In the genomic region with DNA sequence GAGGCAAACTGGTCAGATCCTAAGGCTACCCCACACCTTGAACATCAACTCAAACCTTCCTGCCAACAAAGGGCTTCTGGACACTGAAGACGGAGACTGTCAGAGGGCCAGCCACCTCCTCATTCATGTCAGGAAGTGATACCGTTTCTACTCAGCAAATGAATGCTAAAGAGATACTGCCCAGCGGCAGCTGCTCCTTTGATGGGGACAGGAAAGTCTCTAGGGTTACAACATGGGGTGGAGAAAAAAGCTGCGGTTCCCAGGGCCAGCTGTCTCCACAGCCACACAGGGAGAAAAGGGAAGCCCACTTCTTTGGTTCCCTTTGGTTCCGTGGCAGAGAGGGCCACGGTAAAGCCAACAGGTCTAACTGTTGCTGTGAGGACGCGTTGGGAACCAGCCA, we compare ENCODE assay signal across 15 mouse cellular contexts. TPM values are rescaled to one million over a fixed set of nuclear protein-coding genes. Genes with fewer than 3 reads are reported as not detected.
DNase-seq lines count a peak whose midpoint lies in the region; ATAC-seq lines count a peak whose summit lies in the region.
"Had no signal": no experiment of that assay in that cellular context is flagged by ENCODE, and none has a peak within 500 bp of the region (broad histone marks: within the 10 kb centered on the region; RNA-seq: fewer than 3 reads in every experiment).

No protein-coding gene starts in this region.

- peaks cover 63% of the 10 kb centered on the region for H3K4me1 ChIP-seq in heart, embryonic 13.5 days
- peaks cover 36% of the 10 kb centered on the region for H3K4me1 ChIP-seq in lung, embryonic 16.5 days (replicated peaks; ENCODE audit: control insufficient read depth, insufficient read depth, low read length)
- H3K4me1 ChIP-seq in limb, embryonic 10.5 days, result peaks cover 11% of the 10 kb centered on the region

- ATAC-seq in heart, embryonic 13.5 days (ENCODE audit: extremely low read depth, insufficient number of reproducible peaks, low FRiP score, low TSS enrichment), result no peak
- no peak for ATAC-seq in lung, embryonic 16.5 days (ENCODE audit: low read depth)
- ATAC-seq in monocyte, adult 5-6 weeks (replicated peaks; ENCODE audit: insufficient number of reproducible peaks, low FRiP score, low TSS enrichment, poor library complexity, severe bottlenecking), result peak; percentile 58
- no peak for ATAC-seq in erythroid progenitor cell, adult 5-6 weeks (replicated peaks; ENCODE audit: low FRiP score, poor library complexity, severe bottlenecking)
- ATAC-seq: hindbrain, postnatal 0 days had no signal

- H3K9ac ChIP-seq in heart, embryonic 13.5 days, result no peak overlapping the region
- no peak overlapping the region for H3K9ac ChIP-seq in lung, embryonic 16.5 days (ENCODE audit: low read length)
- H3K9ac ChIP-seq: limb, embryonic 13.5 days had no signal

- intact Hi-C loops in heart, postnatal 36 days (cut with DNase I), result no loop called here

- WGBS in heart, embryonic 13.5 days, result 43% methylated on average over 8 of the region's 8 CpGs
- 43% methylated on average over 8 of the region's 8 CpGs for WGBS in lung, embryonic 16.5 days
- WGBS in limb, embryonic 10.5 days, result 83% methylated on average over 8 of the region's 8 CpGs

- no peak for DNase-seq in heart, postnatal 36 days
- DNase-seq in lung, postnatal 25 days (ENCODE audit: low spot score), result no peak
- no peak for DNase-seq in limb, embryonic 10.5 days (ENCODE audit: low spot score)
- no peak for DNase-seq in layer of hippocampus, postnatal 25 days (ENCODE audit: extremely low spot score in 1 of 2, low spot score in 1 of 2)
- DNase-seq: adrenal gland, adult 8-10 months; cerebellum, adult 11 months had no signal

- no peak overlapping the region for H3K4me3 ChIP-seq in heart, embryonic 13.5 days
- no peak overlapping the region for H3K4me3 ChIP-seq in lung, embryonic 16.5 days (ENCODE audit: low read length)
- no peak overlapping the region for H3K4me3 ChIP-seq in limb, embryonic 10.5 days
- H3K4me3 ChIP-seq: embryonic facial prominence, embryonic 13.5 days; limb, embryonic 13.5 days had no signal

- no peaks in the 10 kb centered on the region for H3K9me3 ChIP-seq in heart, embryonic 13.5 days
- H3K9me3 ChIP-seq in lung, embryonic 16.5 days (ENCODE audit: control insufficient read depth, low read length), result no peaks in the 10 kb centered on the region
- no peaks in the 10 kb centered on the region for H3K9me3 ChIP-seq in limb, embryonic 10.5 days (replicated peaks)
- H3K9me3 ChIP-seq: embryonic facial prominence, embryonic 13.5 days; limb, embryonic 13.5 days had no signal

- H3K36me3 ChIP-seq in heart, embryonic 13.5 days, result peaks cover 61% of the 10 kb centered on the region
- H3K36me3 ChIP-seq in lung, embryonic 16.5 days (ENCODE audit: control insufficient read depth, insufficient read depth, low read length), result peaks cover 13% of the 10 kb centered on the region
- peaks cover 98% of the 10 kb centered on the region for H3K36me3 ChIP-seq in limb, embryonic 10.5 days

- H3K4me2 ChIP-seq in heart, embryonic 13.5 days, result no peak overlapping the region
- H3K4me2 ChIP-seq in lung, embryonic 16.5 days (ENCODE audit: low read depth, low read length), result no peak overlapping the region
- H3K4me2 ChIP-seq: embryonic facial prominence, embryonic 13.5 days; limb, embryonic 13.5 days had no signal

- H3K27ac ChIP-seq in heart, embryonic 13.5 days (replicated peaks), result peak overlapping the region; percentile 88
- peak overlapping the region; percentile 79 for H3K27ac ChIP-seq in lung, embryonic 16.5 days (ENCODE audit: low read length)
- 0 out of 2 replicates have a peak overlapping the region, but pooled peaks have one; percentile 25 for H3K27ac ChIP-seq in limb, embryonic 10.5 days
- H3K27ac ChIP-seq: embryonic facial prominence, embryonic 13.5 days; hindbrain, postnatal 0 days; limb, embryonic 13.5 days had no signal

- H3K27me3 ChIP-seq in heart, embryonic 13.5 days (replicated peaks), result no peaks in the 10 kb centered on the region
- no peaks in the 10 kb centered on the region for H3K27me3 ChIP-seq in lung, embryonic 16.5 days (ENCODE audit: control insufficient read depth, insufficient read depth, low read depth, low read length)
- H3K27me3 ChIP-seq in limb, embryonic 10.5 days (ENCODE audit: low read depth, poor library complexity, severe bottlenecking), result no peaks in the 10 kb centered on the region
- H3K27me3 ChIP-seq: embryonic facial prominence, embryonic 13.5 days; limb, embryonic 13.5 days had no signal

RNA-seq across cellular contexts. Expression of a gene that starts 19.5 kb away (rescaled TPM):
- polyA plus RNA-seq in heart, embryonic 13.5 days (2015; fragmentation: Nextera tagmentation; extraction: Ambion mirVana), result 8.9 and 9.3 TPM in 2 replicates
- 1 to 10 TPM; 9.3 to 9.5 TPM for total RNA-seq in heart, postnatal 36 days (2021)
- 15.6 and 17.1 TPM in 2 replicates for polyA plus RNA-seq in lung, embryonic 16.5 days (2015; fragmentation: Nextera tagmentation; extraction: Ambion mirVana)
- 1.3 and 1.7 TPM in 2 replicates for polyA plus RNA-seq in limb, embryonic 10.5 days (2016; fragmentation: Nextera tagmentation; extraction: Ambion mirVana)
- 14.7 to 32.1 TPM (median 27.0 TPM) in 3 replicates for total RNA-seq in monocyte, adult 5-6 weeks (2017)
- 1 to 10 TPM; 6.3 to 6.4 TPM for total RNA-seq in layer of hippocampus, postnatal 25 days (2021)
- 0.72 TPM in 1 of 2 replicates, not detected in the other for total RNA-seq in erythroid progenitor cell, adult 5-6 weeks (2015; ENCODE audit: low replicate concordance)
- not detected in 2 replicates for total RNA-seq in erythroid progenitor cell, adult 5-6 weeks (2017; ENCODE audit: low replicate concordance)

RNA-seq across cellular contexts. Expression of a gene that starts 19.9 kb away (rescaled TPM):
- 47.2 and 49.5 TPM in 2 replicates for polyA plus RNA-seq in heart, embryonic 13.5 days (2015; fragmentation: Nextera tagmentation; extraction: Ambion mirVana)
- total RNA-seq in heart, postnatal 36 days (2021), result 10 to 100 TPM; 10.6 to 10.9 TPM
- 64.2 and 70.0 TPM in 2 replicates for polyA plus RNA-seq in lung, embryonic 16.5 days (2015; fragmentation: Nextera tagmentation; extraction: Ambion mirVana)
- polyA plus RNA-seq in limb, embryonic 10.5 days (2016; fragmentation: Nextera tagmentation; extraction: Ambion mirVana), result 125 and 130 TPM in 2 replicates
- total RNA-seq in monocyte, adult 5-6 weeks (2017), result 16.7 to 31.5 TPM (median 26.8 TPM) in 3 replicates
- total RNA-seq in layer of hippocampus, postnatal 25 days (2021), result 1 to 10 TPM; 5.4 to 6.5 TPM
- total RNA-seq in erythroid progenitor cell, adult 5-6 weeks (2015; ENCODE audit: low replicate concordance), result 64.9 and 72.5 TPM in 2 replicates
- total RNA-seq in erythroid progenitor cell, adult 5-6 weeks (2017; ENCODE audit: low replicate concordance), result 55.1 and 71.9 TPM in 2 replicates

RNA-seq across cellular contexts. Expression of a gene that starts 31.3 kb away (rescaled TPM):
- 98.1 and 104 TPM in 2 replicates for polyA plus RNA-seq in heart, embryonic 13.5 days (2015; fragmentation: Nextera tagmentation; extraction: Ambion mirVana)
- total RNA-seq in heart, postnatal 36 days (2021), result 10 to 100 TPM; 75.8 to 96.2 TPM
- polyA plus RNA-seq in lung, embryonic 16.5 days (2015; fragmentation: Nextera tagmentation; extraction: Ambion mirVana), result 155 TPM in 2 replicates
- polyA plus RNA-seq in limb, embryonic 10.5 days (2016; fragmentation: Nextera tagmentation; extraction: Ambion mirVana), result 223 and 240 TPM in 2 replicates
- total RNA-seq in monocyte, adult 5-6 weeks (2017), result 50.3 to 76.6 TPM (median 76.0 TPM) in 3 replicates
- 10 to 100 TPM; 82.5 to 95.6 TPM for total RNA-seq in layer of hippocampus, postnatal 25 days (2021)
- 25.9 and 71.7 TPM in 2 replicates for total RNA-seq in erythroid progenitor cell, adult 5-6 weeks (2015; ENCODE audit: low replicate concordance)
- 43.9 and 168 TPM in 2 replicates for total RNA-seq in erythroid progenitor cell, adult 5-6 weeks (2017; ENCODE audit: low replicate concordance)

RNA-seq across cellular contexts. Expression of a gene that starts 41.8 kb away (rescaled TPM):
- not detected in 2 replicates for polyA plus RNA-seq in heart, embryonic 13.5 days (2015; fragmentation: Nextera tagmentation; extraction: Ambion mirVana)
- total RNA-seq in heart, postnatal 36 days (2021), result not detected
- polyA plus RNA-seq in lung, embryonic 16.5 days (2015; fragmentation: Nextera tagmentation; extraction: Ambion mirVana), result not detected in 2 replicates
- not detected in 2 replicates for polyA plus RNA-seq in limb, embryonic 10.5 days (2016; fragmentation: Nextera tagmentation; extraction: Ambion mirVana)
- not detected in 3 replicates for total RNA-seq in monocyte, adult 5-6 weeks (2017)
- total RNA-seq in layer of hippocampus, postnatal 25 days (2021), result not detected
- total RNA-seq in erythroid progenitor cell, adult 5-6 weeks (2015; ENCODE audit: low replicate concordance), result not detected in 2 replicates
- total RNA-seq in erythroid progenitor cell, adult 5-6 weeks (2017; ENCODE audit: low replicate concordance), result not detected in 2 replicates
- total RNA-seq: adrenal gland, adult 8-10 months; gastrocnemius, adult 8-10 months; hindbrain, postnatal 0 days; layer of hippocampus, adult 18-20 months had no signal
- polyA plus RNA-seq: embryonic facial prominence, embryonic 13.5 days; hindbrain, postnatal 0 days; limb, embryonic 13.5 days had no signal

RNA-seq across cellular contexts. Expression of a gene that starts 50.2 kb away (rescaled TPM):
- polyA plus RNA-seq in heart, embryonic 13.5 days (2015; fragmentation: Nextera tagmentation; extraction: Ambion mirVana), result 1.9 and 2.0 TPM in 2 replicates
- total RNA-seq in heart, postnatal 36 days (2021), result under 1 TPM; 0.57 to 0.64 TPM
- 2.5 and 3.2 TPM in 2 replicates for polyA plus RNA-seq in lung, embryonic 16.5 days (2015; fragmentation: Nextera tagmentation; extraction: Ambion mirVana)
- polyA plus RNA-seq in limb, embryonic 10.5 days (2016; fragmentation: Nextera tagmentation; extraction: Ambion mirVana), result 5.2 and 5.9 TPM in 2 replicates
- 0.64 to 0.97 TPM (median 0.95 TPM) in 3 replicates for total RNA-seq in monocyte, adult 5-6 weeks (2017)
- total RNA-seq in layer of hippocampus, postnatal 25 days (2021), result 1 to 10 TPM; 3.4 TPM
- total RNA-seq in erythroid progenitor cell, adult 5-6 weeks (2015; ENCODE audit: low replicate concordance), result 3.8 and 4.7 TPM in 2 replicates
- 8.2 and 9.4 TPM in 2 replicates for total RNA-seq in erythroid progenitor cell, adult 5-6 weeks (2017; ENCODE audit: low replicate concordance)

Comparison
In these comparisons a context has a peak if more than half of its experiments do, and no peak if none do; other contexts are left out.
1. H3K27ac ChIP-seq: peak in every context shown above with its lines; median percentile 88 in heart, embryonic 13.5 days; 79 in lung, embryonic 16.5 days; 25 in limb, embryonic 10.5 days.